Mouse (Mus musculus) lung, postnatal 0 days (tissue): ENCODE data around the gene Smim5.
A peak's percentile ranks its signal among the peaks of the same experiment; 100 is the strongest.
"Not testable (repeated sequence)": the region's sequence is repeated elsewhere in the genome, so short reads cannot be mapped to it uniquely, and the experiment has no call there.

Source experiments
- CTCF ChIP-seq: IDR thresholded peaks from 2 replicates; pipeline ENCODE4 v1.5.1; 2016; ENCODE audit warnings: antibody characterized with exemption, mild to moderate bottlenecking
- EP300 ChIP-seq: IDR thresholded peaks from 2 replicates; pipeline ENCODE4 v1.6.1; 2016; ENCODE audit warnings: antibody characterized with exemption, mild to moderate bottlenecking, control low read depth

GRCm38 (mm10) chr11:115857146-115857545 lies 42.6 kb upstream of the Smim5 start:
- peak; percentile 9; the same call in 1 of the 2 replicates for TF ChIP-seq CTCF
- not testable (repeated sequence) for TF ChIP-seq EP300
